Mouse (Mus musculus): Measurements from ENCODE around the gene Tnc. TPM values are rescaled to one million over a fixed set of nuclear protein-coding genes. Genes with fewer than 3 reads are reported as not detected.

The Tnc gene
- polyA plus RNA-seq, 1 experiment from 2014 or later = 54.4 TPM

- Histone ChIP-seq H3K4me2 (no peak overlapping the region), H3K9ac (replicated peaks) (no peak overlapping the region), H3K9me3 (replicated peaks) (no peaks in the 10 kb centered on the region), H3K27ac (replicated peaks) (no peak overlapping the region), H3K4me3 (replicated peaks) (no peak overlapping the region), H3K4me1 (no peaks in the 10 kb centered on the region), H3K27me3 (replicated peaks) (no peaks in the 10 kb centered on the region), H3K36me3 (no peaks in the 10 kb centered on the region)
- no peak for ATAC-seq (ENCODE audit: low FRiP score)
- WGBS = 66% methylated on average over 8 of the region's 8 CpGs
Observed at GRCm38 (mm10) chr4:63916753-63917152, 130.1 kb downstream of the Tnc start.

GRCm38 (mm10) chr4:63916288-63916687, 130.5 kb downstream of the Tnc start:
- no peak for ATAC-seq (ENCODE audit: low FRiP score)
- no peak overlapping the region for H3K9ac ChIP-seq (replicated peaks)
- no peak overlapping the region for H3K27ac ChIP-seq (replicated peaks)
- H3K27me3 ChIP-seq (replicated peaks) = no peaks in the 10 kb centered on the region
- H3K9me3 ChIP-seq (replicated peaks) = no peaks in the 10 kb centered on the region
- H3K4me1 ChIP-seq = no peaks in the 10 kb centered on the region
- 88% methylated on average over 3 of the region's 3 CpGs for WGBS
- H3K36me3 ChIP-seq = no peaks in the 10 kb centered on the region
- no peak overlapping the region for H3K4me2 ChIP-seq
- no peak overlapping the region for H3K4me3 ChIP-seq (replicated peaks)

Other genes with a start within 250 kb of the Tnc start
- 0.24 TPM in 1 of 2 replicates, not detected in the other for gene Tnfsf8, start 185.7 kb downstream of the Tnc start, polyA plus RNA-seq (2015; fragmentation: Nextera tagmentation; extraction: Ambion mirVana)